Mouse (Mus musculus) forebrain, postnatal 0 days (tissue): ENCODE data around the gene Ccdc105. TPM values are rescaled to one million over a fixed set of nuclear protein-coding genes. Genes with fewer than 3 reads are reported as not detected.

Experiments used
- ATAC-seq: fragments of 200-750 bp; cut with Nextera tagmentation; 2 replicates; pipeline ENCODE4 v1.8.0; 2017; ENCODE audit warnings: mild to moderate bottlenecking, moderate library complexity
- DNase-seq: peaks from one replicate; pipeline ENCODE4 v3.0.0-alpha.2; 2015
- H3K27ac ChIP-seq: fragments of 300-500 bp; sonication (generic); 2 replicates; pipeline ENCODE4 v1.5.1; 2014; ENCODE audit warnings: low read depth, mild to moderate bottlenecking, antibody characterized with exemption, low read length, moderate library complexity, mixed read lengths
- H3K27me3 ChIP-seq: fragments of 300-500 bp; sonication (generic); 2 replicates; pipeline ENCODE4 v1.6.1; 2014; ENCODE audit warnings: mild to moderate bottlenecking, low read length, mixed read lengths; ENCODE audit not compliant: insufficient read depth
- H3K36me3 ChIP-seq: fragments of 300-500 bp; sonication (generic); 2 replicates; pipeline ENCODE4 v1.6.1; 2014; ENCODE audit warnings: mild to moderate bottlenecking, moderate library complexity; ENCODE audit not compliant: insufficient read depth
- H3K4me1 ChIP-seq: fragments of 300-500 bp; sonication (generic); 2 replicates; pipeline ENCODE4 v1.6.1; 2014; ENCODE audit warnings: antibody characterized with exemption; ENCODE audit not compliant: insufficient read depth
- H3K4me2 ChIP-seq: fragments of 300-500 bp; sonication (generic); 2 replicates; pipeline ENCODE4 v1.6.1; 2014; ENCODE audit warnings: low read depth, mild to moderate bottlenecking, moderate library complexity
- H3K4me3 ChIP-seq: fragments of 300-500 bp; sonication (generic); 2 replicates; pipeline ENCODE4 v1.5.1; 2014; ENCODE audit warnings: low read depth, low read length, mixed read lengths
- H3K9ac ChIP-seq: fragments of 300-500 bp; sonication (generic); 2 replicates; pipeline ENCODE4 v1.6.1; 2014; ENCODE audit warnings: mild to moderate bottlenecking
- H3K9me3 ChIP-seq: fragments of 300-500 bp; sonication (generic); 2 replicates; pipeline ENCODE4 v1.6.1; 2016; ENCODE audit warnings: low read length
- CTCF ChIP-seq: sonication (generic); IDR thresholded peaks from 2 replicates; pipeline ENCODE4 v1.5.1; 2016; ENCODE audit warnings: antibody characterized with exemption, control low read depth, low read depth
- WGBS: fragments of 180-500 bp; shearing (Covaris S2); extraction: QIAGEN DNeasy Blood & Tissue Kit; methylation state at CpG from one replicate; pipeline ENCODE4 v1.1.7; 2014; 5-methylcytosine and 5-hydroxymethylcytosine counted together
- polyA plus RNA-seq: library from polyadenylated mRNA; unstranded; fragments of >200 nt; fragmentation: Nextera tagmentation; extraction: Ambion mirVana; gene quantifications from 2 replicates; pipeline ENCODE4 v1.2.1, GENCODE M21; 2015
- total RNA-seq: library from RNA; depleted of rRNA; stranded (reverse); fragments of >200 nt; gene quantifications from 2 replicates; pipeline ENCODE4 v1.2.3, GENCODE M21; 2014; rRNA removed

Gene Ccdc105
- total and polyA plus RNA-seq, 2 experiments from 2014 or later: 0.17 TPM; not detected in 1

- Histone ChIP-seq H3K4me1 (no peaks in the 10 kb centered on the region), H3K9me3 (no peaks in the 10 kb centered on the region), H3K27me3 (no peaks in the 10 kb centered on the region), H3K27ac (no peak overlapping the region), H3K4me3 (no peak overlapping the region), H3K9ac (no peak overlapping the region), H3K4me2 (no peak overlapping the region), H3K36me3 (no peaks in the 10 kb centered on the region)
- DNase-seq: no peak
- no peak for ATAC-seq
- TF ChIP-seq CTCF: no peak
These were observed 36.6 kb downstream of the Ccdc105 start for GRCm38 (mm10) chr10:78716231-78716630.

DNA sequence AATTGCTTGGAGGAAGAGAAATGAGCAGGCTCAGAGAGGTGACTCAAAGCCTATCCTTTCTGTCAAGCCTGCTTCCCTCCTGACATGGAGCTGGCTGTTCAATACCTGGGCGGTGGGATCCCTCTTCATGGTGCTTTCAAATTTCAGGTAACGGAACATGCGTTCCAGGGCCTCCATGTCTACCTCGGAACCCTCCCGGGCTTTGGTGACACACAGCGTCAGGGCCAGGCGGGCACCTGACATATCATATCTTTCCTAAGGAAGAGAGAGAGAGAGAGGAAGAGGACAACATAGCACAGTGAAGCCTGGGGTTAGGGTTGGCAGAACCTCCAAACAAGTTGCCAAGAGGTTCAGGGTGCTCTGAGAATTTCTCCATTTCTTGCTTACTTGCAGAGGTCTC lies 37.7 kb downstream of the Ccdc105 start:
- H3K4me1 ChIP-seq: no peaks in the 10 kb centered on the region
- H3K36me3 ChIP-seq: no peaks in the 10 kb centered on the region
- ATAC-seq (no peak), DNase-seq (no peak)
- H3K9ac ChIP-seq: no peak overlapping the region
- no peak overlapping the region for H3K4me2 ChIP-seq
- WGBS: 96% methylated on average over 7 of the region's 7 CpGs
- H3K4me3 ChIP-seq: no peak overlapping the region
- no peaks in the 10 kb centered on the region for H3K9me3 ChIP-seq
- H3K27ac ChIP-seq: no peak overlapping the region
- no peak for TF ChIP-seq CTCF
- H3K27me3 ChIP-seq: no peaks in the 10 kb centered on the region

DNA sequence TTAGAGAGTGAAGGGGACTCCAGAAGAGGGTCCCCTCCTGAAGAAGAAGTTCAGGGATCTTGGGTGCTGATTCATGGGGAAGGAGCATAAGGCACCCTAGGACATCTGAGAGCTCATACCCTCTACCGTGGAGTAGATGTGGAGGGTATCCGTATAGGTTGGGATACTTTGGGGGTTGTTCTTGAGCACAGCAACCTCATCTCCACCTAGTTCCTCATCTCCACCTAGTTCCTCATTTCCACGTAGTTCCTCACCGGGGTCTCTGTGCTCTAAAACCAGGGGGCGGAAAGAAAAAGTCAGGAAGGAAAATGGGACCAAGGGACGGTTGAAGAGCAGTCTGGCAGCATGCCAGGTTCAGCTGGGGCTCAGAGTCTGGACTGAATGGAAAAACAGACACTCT lies 38.7 kb downstream of the Ccdc105 start:
- no peaks in the 10 kb centered on the region for H3K36me3 ChIP-seq
- no peak overlapping the region for H3K4me3 ChIP-seq
- ATAC-seq (no peak), DNase-seq (no peak)
- H3K27me3 ChIP-seq: no peaks in the 10 kb centered on the region
- WGBS: 78% methylated on average over 6 of the region's 6 CpGs
- H3K9ac ChIP-seq: no peak overlapping the region
- H3K4me1 ChIP-seq: no peaks in the 10 kb centered on the region
- no peaks in the 10 kb centered on the region for H3K9me3 ChIP-seq
- no peak for TF ChIP-seq CTCF
- H3K27ac ChIP-seq: no peak overlapping the region
- no peak overlapping the region for H3K4me2 ChIP-seq

GRCm38 (mm10) chr10:78710706-78711105 lies 42.2 kb downstream of the Ccdc105 start:
- Histone ChIP-seq H3K27me3 (no peaks in the 10 kb centered on the region), H3K9ac (no peak overlapping the region), H3K4me2 (no peak overlapping the region), H3K4me1 (no peaks in the 10 kb centered on the region), H3K9me3 (no peaks in the 10 kb centered on the region), H3K4me3 (no peak overlapping the region), H3K27ac (no peak overlapping the region), H3K36me3 (no peaks in the 10 kb centered on the region)
- TF ChIP-seq CTCF: no peak
- no peak for ATAC-seq
- DNase-seq: no peak

DNA sequence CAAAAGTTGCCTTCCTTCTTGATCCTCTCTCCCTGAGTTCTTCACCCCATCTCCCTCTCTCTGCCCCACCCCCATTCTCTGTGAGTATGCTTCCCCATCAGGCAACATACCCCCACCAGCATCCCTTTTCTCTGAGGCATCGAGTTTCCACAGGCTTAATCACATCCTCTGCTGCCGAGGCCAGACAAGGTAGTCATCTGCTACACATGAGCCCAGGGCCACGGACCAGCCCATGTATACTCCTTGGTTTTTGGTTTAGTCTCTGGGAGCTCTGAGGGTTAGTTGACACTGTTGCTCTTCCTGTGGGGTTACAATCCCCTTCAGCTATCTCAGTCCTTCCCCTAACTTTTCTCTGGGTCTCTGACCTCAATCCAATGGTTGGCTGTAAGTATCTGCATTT lies 52.0 kb downstream of the Ccdc105 start:
- no peak for TF ChIP-seq CTCF
- no peaks in the 10 kb centered on the region for H3K36me3 ChIP-seq
- H3K9me3 ChIP-seq: no peaks in the 10 kb centered on the region
- H3K9ac ChIP-seq: no peak overlapping the region
- H3K4me3 ChIP-seq: no peak overlapping the region
- H3K4me1 ChIP-seq: no peaks in the 10 kb centered on the region
- H3K27ac ChIP-seq: no peak overlapping the region
- DNase-seq: no peak
- WGBS: 60% methylated on average over 3 of the region's 3 CpGs
- no peak for ATAC-seq
- H3K27me3 ChIP-seq: no peaks in the 10 kb centered on the region
- H3K4me2 ChIP-seq: no peak overlapping the region

Other genes starting within 250 kb of the Ccdc105 start
- gene Olfr1358, start 235.6 kb downstream of the Ccdc105 start, total RNA-seq: 0.71 TPM in 1 of 2 replicates, not detected in the other
- not detected in 2 replicates for gene Olfr1358, start 235.6 kb downstream of the Ccdc105 start, polyA plus RNA-seq
- gene Ilvbl, start 178.7 kb downstream of the Ccdc105 start, total RNA-seq: 37.0 and 57.4 TPM in 2 replicates
- 46.5 and 58.8 TPM in 2 replicates for gene Ilvbl, start 178.7 kb downstream of the Ccdc105 start, polyA plus RNA-seq
- gene Syde1, start 161.1 kb downstream of the Ccdc105 start, total RNA-seq: 5.5 and 9.0 TPM in 2 replicates
- 2.7 and 2.8 TPM in 2 replicates for gene Syde1, start 161.1 kb downstream of the Ccdc105 start, polyA plus RNA-seq
- gene Olfr1357, start 135.0 kb downstream of the Ccdc105 start, total RNA-seq: not detected in 2 replicates
- not detected in 2 replicates for gene Olfr1357, start 135.0 kb downstream of the Ccdc105 start, polyA plus RNA-seq
- gene Casp14, start 34.8 kb downstream of the Ccdc105 start, total RNA-seq: not detected in 2 replicates
- not detected in 2 replicates for gene Casp14, start 34.8 kb downstream of the Ccdc105 start, polyA plus RNA-seq
- 16.6 and 19.1 TPM in 2 replicates for gene Slc1a6, start 27.4 kb upstream of the Ccdc105 start, total RNA-seq
- 10.7 and 15.5 TPM in 2 replicates for gene Slc1a6, start 27.4 kb upstream of the Ccdc105 start, polyA plus RNA-seq
- not detected in 2 replicates for gene Olfr1356, start 99.1 kb upstream of the Ccdc105 start, total RNA-seq
- not detected in 2 replicates for gene Olfr1356, start 99.1 kb upstream of the Ccdc105 start, polyA plus RNA-seq
- gene Olfr1355, start 122.5 kb upstream of the Ccdc105 start, total RNA-seq: not detected in 2 replicates
- gene Olfr1355, start 122.5 kb upstream of the Ccdc105 start, polyA plus RNA-seq: not detected in 2 replicates
- gene Olfr1354, start 160.1 kb upstream of the Ccdc105 start, total RNA-seq: not detected in 2 replicates
- gene Olfr1354, start 160.1 kb upstream of the Ccdc105 start, polyA plus RNA-seq: not detected in 2 replicates
- not detected in 2 replicates for gene Olfr8, start 197.6 kb upstream of the Ccdc105 start, total RNA-seq
- gene Olfr8, start 197.6 kb upstream of the Ccdc105 start, polyA plus RNA-seq: not detected in 2 replicates
- not detected in 2 replicates for gene Olfr1353, start 210.2 kb upstream of the Ccdc105 start, total RNA-seq
- not detected in 2 replicates for gene Olfr1353, start 210.2 kb upstream of the Ccdc105 start, polyA plus RNA-seq
- not detected in 2 replicates for gene Olfr1352, start 228.0 kb upstream of the Ccdc105 start, total RNA-seq
- gene Olfr1352, start 228.0 kb upstream of the Ccdc105 start, polyA plus RNA-seq: not detected in 2 replicates